Mouse (Mus musculus) kidney, postnatal 0 days (tissue): ENCODE results near the gene Clybl. TPM values are rescaled to one million over a fixed set of nuclear protein-coding genes. Genes with fewer than 3 reads are reported as not detected.
A peak's percentile ranks its signal among the peaks of the same experiment; 100 is the strongest.

Experiments used
- ATAC-seq: fragments of 200-750 bp; cut with Nextera tagmentation; replicated peaks from 2 replicates; pipeline ENCODE4 v1.8.0; 2017; ENCODE audit warnings: low read depth, moderate number of reproducible peaks, moderate TSS enrichment, moderate library complexity; ENCODE audit not compliant: low FRiP score
- DNase-seq: peaks from one replicate; pipeline ENCODE4 v3.0.0-alpha.2; 2016; ENCODE audit warnings: low spot score
- H3K27ac ChIP-seq: fragments of 300-500 bp; sonication (generic); 2 replicates; pipeline ENCODE4 v1.5.1; 2014; ENCODE audit warnings: mild to moderate bottlenecking
- H3K27me3 ChIP-seq: fragments of 300-500 bp; sonication (generic); 2 replicates; pipeline ENCODE4 v1.6.1; 2014; ENCODE audit warnings: low read length, mixed read lengths; ENCODE audit not compliant: insufficient read depth
- H3K36me3 ChIP-seq: fragments of 300-500 bp; sonication (generic); 2 replicates; pipeline ENCODE4 v1.6.1; 2014; ENCODE audit warnings: low read length, mixed read lengths; ENCODE audit not compliant: insufficient read depth
- H3K4me1 ChIP-seq: fragments of 300-500 bp; sonication (generic); replicated peaks from 2 replicates; pipeline ENCODE4 v1.6.1; 2014; ENCODE audit warnings: antibody characterized with exemption, low read length, mixed read lengths; ENCODE audit not compliant: insufficient read depth
- H3K4me2 ChIP-seq: fragments of 300-500 bp; sonication (generic); 2 replicates; pipeline ENCODE4 v1.6.1; 2014; ENCODE audit warnings: mild to moderate bottlenecking, low read length, moderate library complexity, mixed read lengths
- H3K4me3 ChIP-seq: fragments of 300-500 bp; sonication (generic); replicated peaks from 2 replicates; pipeline ENCODE4 v1.5.1; 2014; ENCODE audit warnings: low read depth, low read length
- H3K9ac ChIP-seq: fragments of 300-500 bp; sonication (generic); 2 replicates; pipeline ENCODE4 v1.6.1; 2014; ENCODE audit warnings: low read depth, low read length
- H3K9me3 ChIP-seq: fragments of 300-500 bp; sonication (generic); replicated peaks from 2 replicates; pipeline ENCODE4 v1.6.1; 2016; ENCODE audit warnings: low read length, inconsistent platforms, mixed read lengths
- CTCF ChIP-seq: IDR thresholded peaks from 2 replicates; pipeline ENCODE4 v1.5.1; 2016; ENCODE audit warnings: antibody characterized with exemption, low read depth, mild to moderate bottlenecking, moderate library complexity
- WGBS: fragments of 180-500 bp; shearing (Covaris S2); extraction: QIAGEN DNeasy Blood & Tissue Kit; methylation state at CpG from one replicate; pipeline ENCODE4 v1.1.7; 2014; 5-methylcytosine and 5-hydroxymethylcytosine counted together
- polyA plus RNA-seq: library from polyadenylated mRNA; unstranded; fragments of >200 nt; fragmentation: Nextera tagmentation; extraction: Ambion mirVana; gene quantifications from 2 replicates; pipeline ENCODE4 v1.2.1, GENCODE M21; 2015

The Clybl gene
- polyA plus RNA-seq, 1 experiment from 2014 or later: 45.7 TPM

- H3K4me1 ChIP-seq: peaks cover 3% of the 10 kb centered on the region
Observed at GRCm38 (mm10) chr14:122367882-122368418, 186.4 kb downstream of the Clybl start.

GRCm38 (mm10) chr14:122368501-122368900, 187.0 kb downstream of the Clybl start:
- peaks cover 6% of the 10 kb centered on the region; the same call in 1 of the 2 replicates for H3K4me1 ChIP-seq
- no peaks in the 10 kb centered on the region for H3K27me3 ChIP-seq
- H3K9me3 ChIP-seq: no peaks in the 10 kb centered on the region
- TF ChIP-seq CTCF: no peak
- H3K9ac ChIP-seq: no peak overlapping the region
- no peak overlapping the region for H3K27ac ChIP-seq
- no peaks in the 10 kb centered on the region for H3K36me3 ChIP-seq
- no peak for ATAC-seq
- no peak overlapping the region for H3K4me2 ChIP-seq
- DNase-seq: no peak
- H3K4me3 ChIP-seq: no peak overlapping the region
- WGBS: 51% methylated on average over 8 of the region's 8 CpGs

More at GRCm38 (mm10) chr14:122367882-122368418, 186.4 kb downstream of the Clybl start:
- Histone ChIP-seq H3K27me3 (no peaks in the 10 kb centered on the region), H3K9me3 (no peaks in the 10 kb centered on the region), H3K4me3 (no peak overlapping the region), H3K27ac (no peak overlapping the region), H3K9ac (no peak overlapping the region), H3K36me3 (no peaks in the 10 kb centered on the region), H3K4me2 (no peak overlapping the region)
- DNase-seq (no peak), ATAC-seq (no peak)
- 79% methylated on average over 3 of the region's 3 CpGs for WGBS
- no peak for TF ChIP-seq CTCF

- WGBS: 26% methylated on average over 5 of the region's 5 CpGs
- H3K4me3 ChIP-seq: no peak overlapping the region
- TF ChIP-seq CTCF: no peak
- no peaks in the 10 kb centered on the region for H3K36me3 ChIP-seq
- no peak overlapping the region for H3K9ac ChIP-seq
- H3K27me3 ChIP-seq: no peaks in the 10 kb centered on the region
- no peak overlapping the region for H3K4me2 ChIP-seq
- ATAC-seq (no peak), DNase-seq (no peak)
- peaks cover 6% of the 10 kb centered on the region; the same call in 1 of the 2 replicates for H3K4me1 ChIP-seq
- H3K9me3 ChIP-seq: no peaks in the 10 kb centered on the region
- no peak overlapping the region for H3K27ac ChIP-seq
Observed at GRCm38 (mm10) chr14:122371979-122372378, 190.5 kb downstream of the Clybl start.

GRCm38 (mm10) chr14:122373458-122373857, 192.0 kb downstream of the Clybl start:
- no peak for TF ChIP-seq CTCF
- no peak for DNase-seq
- ATAC-seq: no peak
- 0 out of 2 replicates have a peak, but pooled peaks cover 6% of the 10 kb centered on the region for H3K4me1 ChIP-seq
- H3K9me3 ChIP-seq: no peaks in the 10 kb centered on the region
- H3K36me3 ChIP-seq: no peaks in the 10 kb centered on the region
- no peaks in the 10 kb centered on the region for H3K27me3 ChIP-seq
- peak overlapping the region; percentile 21; the same call in 1 of the 2 replicates for H3K4me2 ChIP-seq
- H3K4me3 ChIP-seq: no peak overlapping the region
- no peak overlapping the region for H3K27ac ChIP-seq
- H3K9ac ChIP-seq: no peak overlapping the region
- 29% methylated on average over 19 of the region's 19 CpGs for WGBS

- Histone ChIP-seq H3K27me3 (no peaks in the 10 kb centered on the region), H3K9ac (no peak overlapping the region), H3K36me3 (no peaks in the 10 kb centered on the region), H3K4me3 (no peak overlapping the region), H3K27ac (no peak overlapping the region), H3K4me2 (no peak overlapping the region), H3K9me3 (no peaks in the 10 kb centered on the region), H3K4me1 (0 out of 2 replicates have a peak, but pooled peaks cover 6% of the 10 kb centered on the region)
- no peak for TF ChIP-seq CTCF
- ATAC-seq (no peak), DNase-seq (no peak)
- 14% methylated on average over 9 of the region's 9 CpGs for WGBS
Observed at GRCm38 (mm10) chr14:122374285-122374997, 192.9 kb downstream of the Clybl start.

GRCm38 (mm10) chr14:122375070-122375811, 193.7 kb downstream of the Clybl start:
- H3K9ac ChIP-seq: no peak overlapping the region
- H3K4me1 ChIP-seq: 0 out of 2 replicates have a peak, but pooled peaks cover 6% of the 10 kb centered on the region
- WGBS: 69% methylated on average over 12 of the region's 12 CpGs
- H3K27me3 ChIP-seq: no peaks in the 10 kb centered on the region
- H3K4me2 ChIP-seq: no peak overlapping the region
- no peak overlapping the region for H3K4me3 ChIP-seq
- H3K27ac ChIP-seq: no peak overlapping the region
- ATAC-seq (no peak), DNase-seq (no peak)
- no peaks in the 10 kb centered on the region for H3K9me3 ChIP-seq
- no peak for TF ChIP-seq CTCF
- no peaks in the 10 kb centered on the region for H3K36me3 ChIP-seq
